Mouse (Mus musculus) naive thymus-derived CD4-positive, alpha-beta T cell, adult 2 months (primary cell): ENCODE data around the gene Nkx2-3.

Source experiments
- DNase-seq: peaks from one replicate; pipeline ENCODE4 v3.0.0-alpha.2; 2011; ENCODE audit warnings: low read depth

Gene Nkx2-3

DNA sequence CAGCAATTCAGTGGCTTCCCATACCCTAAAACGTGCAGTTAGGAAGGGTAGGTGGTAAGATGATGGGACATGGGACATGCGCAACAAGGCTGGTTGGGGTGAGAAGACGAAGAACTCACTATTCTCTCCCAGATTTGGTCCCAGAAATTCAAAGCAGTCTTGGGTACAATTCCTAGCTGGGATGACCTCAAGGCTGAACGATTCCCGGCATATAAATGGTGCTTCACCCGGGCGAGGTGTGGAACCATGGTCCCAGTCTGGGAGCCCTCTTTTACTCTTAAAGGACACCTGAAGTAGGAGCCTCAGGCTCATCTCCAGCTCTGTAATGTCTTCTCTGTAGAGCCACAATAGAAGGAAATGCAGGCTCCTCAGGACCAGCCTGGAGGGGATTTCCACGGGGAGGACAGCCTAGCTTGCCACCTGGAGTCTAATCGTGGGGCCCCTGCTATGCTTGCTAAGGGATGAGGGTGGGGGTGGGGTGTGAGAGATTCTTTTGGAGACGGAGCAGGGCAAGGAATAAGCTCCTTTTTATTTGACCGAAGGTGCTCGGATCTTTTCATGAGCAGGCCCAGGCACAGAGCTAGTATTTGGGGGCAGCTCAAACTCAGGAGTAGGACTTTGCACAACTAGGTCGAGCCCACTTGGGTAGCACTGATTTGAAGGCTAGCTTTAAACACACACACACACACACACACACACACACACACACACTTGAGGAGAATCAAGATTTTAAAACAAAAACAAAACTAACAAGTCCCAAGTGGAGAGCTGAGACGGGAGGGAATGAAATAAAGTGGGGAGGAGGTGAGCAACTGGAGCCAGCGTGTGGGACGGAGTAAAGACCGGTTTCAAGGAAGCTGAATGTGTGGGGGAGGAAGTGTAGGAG lies 6.2 kb upstream of the Nkx2-3 start:
- no peak for DNase-seq

DNA sequence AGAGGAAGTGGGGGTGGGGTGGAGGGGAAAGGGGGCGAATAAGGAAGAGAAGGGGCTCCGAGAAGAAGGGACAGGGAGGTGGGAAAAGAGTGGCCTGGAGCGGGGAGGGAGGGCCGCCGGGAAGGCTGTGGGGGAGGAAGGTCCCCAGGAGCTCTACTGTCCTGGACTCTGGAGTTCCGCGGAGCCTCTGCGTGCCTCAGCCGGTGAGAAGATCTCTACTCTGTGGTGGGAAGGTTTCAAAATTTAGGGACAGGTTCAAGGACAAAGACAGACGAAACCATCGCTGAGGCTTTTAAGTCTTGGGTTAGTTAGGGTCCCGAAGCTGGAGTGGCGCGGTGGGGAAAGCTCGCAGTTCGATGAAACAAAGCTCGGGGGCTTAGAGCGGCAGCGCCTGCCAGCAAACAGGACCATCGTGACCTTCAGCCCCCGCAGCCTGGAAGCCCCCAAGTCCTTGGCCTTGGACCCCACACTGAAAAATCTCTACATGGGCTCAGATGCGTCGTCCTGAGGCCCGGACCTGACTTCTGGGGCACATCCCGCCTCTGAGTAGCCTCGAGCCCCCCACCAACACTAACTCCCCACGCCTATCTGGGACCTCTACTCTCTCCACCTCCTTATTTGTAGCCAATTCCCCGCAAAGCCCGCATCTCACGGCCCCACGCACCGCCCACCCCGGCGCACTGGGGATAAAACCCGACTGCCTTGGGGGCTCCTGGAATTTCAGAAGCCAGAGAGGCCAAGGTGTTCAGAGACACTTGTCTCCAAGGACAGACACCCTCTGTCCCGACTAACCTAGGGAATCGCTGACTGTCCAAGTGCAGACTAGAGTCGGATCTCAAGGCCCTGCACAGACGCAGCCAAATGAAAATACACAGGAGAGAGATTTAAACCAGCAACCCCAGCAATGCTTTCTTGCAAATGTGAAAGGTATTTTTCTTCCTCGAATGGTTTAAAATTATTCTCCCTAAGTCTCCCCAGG lies 5.3 kb upstream of the Nkx2-3 start:
- DNase-seq: no peak

DNA sequence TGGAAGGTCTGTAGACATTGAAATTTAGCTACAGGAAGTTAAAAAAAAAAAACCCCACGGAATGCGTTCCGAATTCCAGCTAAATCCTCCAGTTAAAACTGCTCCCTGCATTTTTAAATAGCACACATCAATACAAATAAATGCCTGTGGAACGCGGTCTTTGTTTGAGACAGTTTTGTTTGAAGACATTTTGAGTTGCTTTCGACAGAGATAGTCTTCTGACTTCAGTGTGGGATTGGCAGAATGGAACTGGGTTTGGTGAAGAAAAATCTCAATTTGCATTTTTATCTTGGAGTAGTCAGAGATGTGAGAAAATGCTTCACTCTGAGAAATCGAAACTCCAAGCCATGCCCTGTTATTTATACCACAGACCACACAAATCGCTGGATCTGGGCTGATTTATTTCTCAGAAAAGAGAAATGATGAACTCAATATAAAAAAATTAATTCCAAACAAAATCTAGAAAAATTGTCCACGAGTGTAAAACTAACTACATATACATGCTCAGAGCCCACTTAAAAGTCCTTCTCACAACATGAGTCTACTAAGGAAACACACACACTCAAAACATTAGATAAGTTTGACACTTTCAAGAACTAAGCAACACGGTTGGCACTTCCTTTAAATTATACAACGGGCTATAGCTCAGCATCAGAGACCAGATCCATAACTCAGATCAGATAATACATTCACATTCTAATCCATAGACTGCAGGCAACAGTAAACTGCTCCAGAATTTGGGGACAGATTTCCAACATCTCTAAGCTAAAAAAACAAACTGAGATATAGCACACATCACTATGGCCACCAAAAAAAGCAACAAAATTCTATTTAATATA lies 4.1 kb upstream of the Nkx2-3 start:
- no peak for DNase-seq

DNA sequence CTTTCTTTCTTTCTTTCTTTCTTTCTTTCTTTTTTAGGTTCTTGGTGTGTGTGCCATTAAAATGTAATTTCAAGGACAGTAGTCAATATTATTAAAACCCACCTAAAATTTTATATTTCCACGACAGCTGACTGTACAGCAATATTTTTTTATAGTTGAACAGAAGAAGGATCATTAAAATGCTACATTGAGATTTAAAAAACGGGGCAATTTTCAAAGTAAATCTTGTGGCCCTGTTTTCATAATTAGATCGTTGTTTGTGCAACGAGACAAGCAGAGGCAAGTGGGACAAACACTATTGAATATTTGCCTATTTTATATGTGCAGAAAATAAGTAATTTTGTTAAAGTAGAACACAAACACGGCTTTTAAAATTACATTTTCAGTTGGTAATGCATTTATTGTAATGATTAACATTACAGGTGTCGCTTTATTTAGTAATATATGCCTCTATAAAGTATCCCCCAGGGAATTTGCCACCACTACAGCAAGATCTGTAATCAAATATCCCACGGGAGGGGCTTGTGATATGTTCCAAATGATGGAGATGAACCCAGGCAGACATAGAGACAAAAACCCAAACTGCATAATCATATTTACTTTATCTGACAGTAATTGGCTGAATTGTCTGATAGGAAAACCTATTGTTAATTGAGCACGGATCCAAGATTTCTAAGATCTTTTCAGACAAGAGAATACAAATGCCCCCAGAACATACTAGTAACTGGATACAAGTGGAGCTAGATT lies 3.2 kb upstream of the Nkx2-3 start:
- DNase-seq: no peak

DNA sequence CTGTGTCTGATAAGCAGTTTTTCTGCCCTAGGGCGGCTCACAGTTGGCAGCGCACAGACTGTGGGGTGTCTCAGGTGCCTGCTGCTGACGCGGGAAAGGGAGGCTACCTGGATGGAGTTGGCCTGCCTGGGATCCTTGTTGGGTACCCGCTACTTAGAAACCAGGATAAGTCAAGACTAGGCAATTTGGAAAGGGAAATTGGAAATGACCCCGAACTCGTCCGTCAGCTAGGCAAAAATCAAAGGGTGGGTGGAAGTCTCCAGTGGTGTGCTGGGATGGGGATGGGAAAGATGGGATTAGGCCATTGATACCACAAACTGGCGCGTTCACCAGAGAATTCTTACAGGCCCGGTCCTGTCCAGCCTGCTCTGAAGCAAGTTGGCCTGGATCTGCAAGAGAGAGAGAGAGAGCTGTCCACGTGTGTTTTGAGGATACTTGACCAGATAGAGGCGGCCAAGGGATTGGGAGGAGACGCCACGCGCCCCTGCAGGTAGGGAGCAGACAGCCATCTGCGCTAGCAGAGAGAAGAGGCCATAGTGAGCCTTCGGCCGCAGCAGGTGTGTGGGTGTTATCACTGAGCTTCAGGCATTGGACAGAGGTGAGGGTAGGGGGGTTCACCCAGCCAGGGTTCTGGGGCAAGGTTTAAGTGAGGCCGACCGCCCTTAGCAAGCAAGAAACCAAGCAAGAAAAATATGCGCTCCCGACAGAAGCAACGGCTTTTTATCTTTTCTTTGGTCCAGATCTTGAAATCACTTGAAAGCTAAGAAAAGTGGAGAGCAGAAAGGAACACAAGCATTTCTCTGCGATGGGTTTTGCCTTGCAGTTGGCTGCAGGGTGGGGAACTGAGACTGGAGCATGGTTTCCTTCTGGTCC lies 2.4 kb upstream of the Nkx2-3 start:
- no peak for DNase-seq

DNA sequence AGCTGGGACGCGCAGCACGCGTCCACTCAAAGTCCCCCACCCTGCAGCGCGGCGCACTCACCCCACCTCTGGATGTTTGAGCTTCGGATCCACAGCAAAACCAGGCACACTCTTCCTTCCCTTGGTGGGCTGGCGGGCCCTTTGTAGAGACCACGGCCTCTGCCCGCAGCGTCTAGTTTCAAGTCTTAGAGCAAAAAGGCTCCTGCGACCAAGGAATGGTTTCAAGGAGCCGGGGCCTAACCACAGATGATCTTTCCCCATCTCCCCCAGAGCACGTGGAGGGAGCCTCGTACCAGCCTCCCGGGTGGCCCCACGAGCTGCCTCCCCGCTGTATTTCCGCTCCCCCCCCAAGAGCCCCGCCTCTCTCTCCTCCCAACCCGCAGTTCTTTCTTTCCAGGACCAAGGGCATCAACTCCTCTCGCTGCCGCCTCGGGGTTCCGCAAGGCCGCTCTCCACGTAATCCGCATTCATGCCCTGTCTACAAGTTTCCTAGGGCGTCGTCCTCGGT lies 1.7 kb upstream of the Nkx2-3 start:
- DNase-seq: no peak

DNA sequence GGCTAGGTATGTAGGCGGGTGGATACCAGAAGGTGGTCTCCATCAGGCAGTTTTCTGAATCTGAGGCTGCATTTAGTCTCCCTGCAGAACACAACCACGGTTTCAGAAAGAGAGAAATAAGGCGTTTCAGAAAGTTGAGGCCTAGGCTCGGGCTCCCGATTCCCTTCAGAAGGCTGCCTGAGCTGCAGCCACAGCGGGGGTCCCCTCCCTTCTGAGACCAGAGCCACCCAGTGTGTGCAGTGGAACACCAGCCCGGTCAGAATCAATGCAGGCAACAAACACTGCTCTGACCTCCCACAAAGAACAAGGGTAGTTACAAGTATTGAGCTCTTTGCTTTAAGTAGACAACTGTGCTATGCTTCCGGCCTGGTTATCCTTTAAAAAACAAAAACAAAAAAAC lies 1.0 kb upstream of the Nkx2-3 start:
- DNase-seq: no peak

DNA sequence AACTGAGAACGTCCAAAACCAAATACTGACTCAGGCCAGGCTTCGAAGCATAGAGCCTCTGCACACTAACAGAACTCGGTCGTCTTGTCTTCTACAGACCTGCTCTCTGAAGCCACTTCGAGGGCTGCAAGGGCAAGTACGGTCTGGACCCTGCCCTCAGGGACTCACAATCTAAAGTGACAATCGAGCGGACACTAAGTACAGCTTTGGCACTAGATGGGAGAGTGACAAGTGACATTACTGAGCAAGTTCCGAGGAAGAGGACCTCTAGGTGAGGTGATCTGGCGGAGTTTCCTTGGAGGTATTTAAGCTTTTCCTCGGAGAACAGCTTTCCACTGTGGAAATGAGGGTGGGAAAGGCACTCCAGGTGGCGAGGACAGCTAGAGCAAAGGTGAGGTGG lies 564 bp upstream of the Nkx2-3 start:
- DNase-seq: no peak

DNA sequence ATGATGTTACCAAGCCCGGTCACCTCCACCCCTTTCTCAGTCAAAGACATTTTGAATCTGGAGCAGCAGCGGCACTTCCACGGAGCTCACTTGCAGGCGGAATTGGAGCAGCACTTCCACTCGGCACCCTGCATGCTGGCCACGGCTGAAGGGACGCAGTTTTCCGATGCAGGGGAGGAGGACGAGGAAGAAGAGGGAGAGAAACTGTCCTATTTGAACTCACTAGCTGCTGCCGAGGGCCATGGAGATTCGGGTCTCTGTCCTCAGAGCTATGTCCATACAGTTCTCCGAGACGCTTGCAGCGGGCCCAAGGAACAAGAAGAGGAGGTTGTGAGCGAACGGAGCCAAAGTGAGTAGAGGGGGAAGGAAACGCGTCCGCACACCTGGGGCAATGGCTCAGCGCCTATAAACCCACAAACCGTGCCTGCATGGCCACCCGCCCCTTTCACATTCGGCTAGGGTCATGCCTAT lies 411 bp downstream of the Nkx2-3 start:
- no peak for DNase-seq

DNA sequence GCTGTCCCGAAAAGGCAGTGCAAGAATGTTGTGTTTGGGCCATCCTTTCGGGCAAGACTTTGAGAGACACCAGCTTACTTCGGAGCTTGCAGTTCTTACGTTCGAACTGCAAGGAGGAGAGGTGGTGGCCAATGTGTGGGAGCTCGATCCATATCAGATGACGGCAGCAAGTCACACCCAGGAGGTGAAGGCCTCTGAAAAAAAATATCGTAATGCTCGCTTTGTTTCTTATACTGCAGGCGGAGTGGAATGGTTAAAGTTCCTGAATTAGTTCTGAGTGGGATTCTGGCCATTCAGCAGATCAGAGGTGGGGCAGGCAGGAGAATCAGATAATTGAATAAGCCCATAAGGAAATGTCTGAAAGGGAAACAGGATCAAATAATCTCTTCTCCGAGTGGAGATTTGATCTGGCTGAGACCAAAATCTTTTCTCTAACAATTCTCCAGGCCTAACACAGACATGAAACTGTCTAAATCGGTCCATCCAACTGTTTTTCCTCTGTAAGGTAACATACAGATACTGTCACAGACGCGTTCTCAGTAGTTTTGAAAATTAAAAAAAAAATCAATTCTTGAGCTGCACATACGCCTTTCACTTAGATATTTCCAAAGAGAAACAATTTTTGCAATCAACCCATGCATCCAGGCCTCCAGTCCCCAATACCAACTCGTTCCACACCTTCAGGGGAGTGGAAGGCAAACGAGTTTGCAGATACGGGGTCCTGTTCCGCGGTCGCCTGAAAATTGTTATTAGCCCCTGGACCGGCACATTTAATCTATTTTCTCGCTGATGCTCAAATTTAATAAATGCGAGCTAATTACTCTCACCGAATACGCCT lies 1.4 kb downstream of the Nkx2-3 start:
- no peak for DNase-seq

DNA sequence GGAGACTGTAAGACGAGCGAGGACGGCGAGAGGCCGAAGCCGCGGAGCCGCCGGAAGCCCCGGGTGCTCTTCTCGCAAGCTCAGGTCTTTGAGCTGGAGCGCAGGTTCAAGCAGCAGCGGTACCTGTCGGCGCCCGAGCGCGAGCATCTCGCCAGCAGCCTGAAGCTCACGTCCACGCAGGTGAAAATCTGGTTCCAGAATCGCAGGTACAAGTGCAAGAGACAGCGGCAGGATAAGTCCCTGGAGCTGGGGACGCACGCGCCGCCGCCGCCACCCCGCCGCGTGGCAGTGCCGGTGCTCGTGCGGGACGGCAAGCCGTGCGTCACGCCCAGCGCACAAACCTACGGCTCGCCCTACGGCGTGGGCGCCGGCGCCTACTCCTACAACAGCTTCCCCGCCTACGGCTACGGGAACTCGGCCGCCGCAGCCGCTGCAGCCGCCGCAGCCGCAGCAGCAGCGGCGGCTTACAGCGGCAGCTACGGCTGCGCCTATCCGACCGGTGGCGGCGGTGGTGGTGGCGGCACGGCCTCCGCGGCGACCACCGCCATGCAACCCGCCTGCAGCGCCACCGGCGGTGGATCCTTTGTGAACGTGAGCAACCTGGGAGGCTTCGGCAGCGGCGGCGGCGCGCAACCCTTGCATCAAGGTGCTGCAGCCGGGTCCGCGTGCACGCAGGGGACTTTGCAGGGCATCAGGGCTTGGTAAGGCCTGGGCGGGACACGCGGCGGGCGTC lies 2.4 kb downstream of the Nkx2-3 start:
- DNase-seq: peak; percentile 38

DNA sequence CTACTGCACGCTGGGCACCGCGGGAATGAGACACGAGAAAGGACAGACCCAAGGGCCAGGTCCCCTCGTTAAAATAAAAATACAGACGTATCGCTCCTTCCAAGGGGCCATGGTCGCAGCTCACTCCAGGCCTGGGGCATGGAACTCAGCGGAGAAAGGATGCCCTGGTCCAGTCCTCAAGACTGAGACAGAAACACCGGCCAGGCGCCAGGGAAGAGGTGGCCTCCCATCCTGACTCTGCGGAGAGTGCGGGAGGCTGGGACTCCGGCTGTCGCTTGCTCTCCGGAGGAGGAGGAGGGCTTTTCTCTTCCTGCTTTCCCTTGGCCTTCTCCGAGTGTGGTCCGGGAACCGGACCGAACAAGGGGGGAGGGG lies 2.9 kb downstream of the Nkx2-3 start:
- DNase-seq: no peak

DNA sequence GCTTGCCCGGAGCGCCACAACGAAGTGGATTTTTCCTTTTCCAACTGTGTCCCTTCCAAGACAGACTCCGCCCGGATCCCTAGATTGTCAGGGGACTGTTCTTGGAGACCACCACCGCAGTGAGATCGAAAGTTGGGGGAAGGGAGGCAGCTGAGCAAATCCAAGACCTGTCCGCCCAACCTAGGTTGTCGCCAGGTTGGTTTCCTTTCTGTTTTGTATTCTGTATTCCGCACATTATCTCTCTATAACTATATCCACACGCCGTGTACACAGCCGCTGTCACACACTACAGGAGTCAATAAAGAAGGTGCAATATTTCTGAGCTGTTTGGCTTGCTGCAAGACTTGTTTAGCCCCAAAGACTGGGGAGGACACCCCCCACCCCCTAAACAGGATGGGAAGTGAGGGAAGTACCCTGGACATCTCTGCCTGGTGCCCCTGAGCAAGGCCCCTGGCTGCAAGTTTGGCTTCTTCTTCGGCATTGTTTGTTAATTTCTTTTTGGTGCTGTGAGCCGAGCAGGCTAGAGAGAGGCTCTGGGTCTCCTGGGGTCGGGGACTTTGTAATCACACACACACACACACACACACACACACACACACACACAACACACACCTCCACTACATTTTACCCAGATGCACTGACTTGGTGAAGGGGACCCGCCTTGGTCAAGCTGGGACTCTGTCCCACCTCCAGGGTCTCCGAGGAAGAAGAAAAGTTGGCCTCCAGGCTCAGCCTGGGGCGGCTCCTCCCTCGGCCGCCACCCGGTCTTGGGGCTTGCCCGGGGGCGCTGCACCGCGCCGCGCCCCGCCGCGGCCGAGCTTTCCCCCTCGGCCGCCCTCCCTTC lies 3.7 kb downstream of the Nkx2-3 start:
- DNase-seq: no peak

DNA sequence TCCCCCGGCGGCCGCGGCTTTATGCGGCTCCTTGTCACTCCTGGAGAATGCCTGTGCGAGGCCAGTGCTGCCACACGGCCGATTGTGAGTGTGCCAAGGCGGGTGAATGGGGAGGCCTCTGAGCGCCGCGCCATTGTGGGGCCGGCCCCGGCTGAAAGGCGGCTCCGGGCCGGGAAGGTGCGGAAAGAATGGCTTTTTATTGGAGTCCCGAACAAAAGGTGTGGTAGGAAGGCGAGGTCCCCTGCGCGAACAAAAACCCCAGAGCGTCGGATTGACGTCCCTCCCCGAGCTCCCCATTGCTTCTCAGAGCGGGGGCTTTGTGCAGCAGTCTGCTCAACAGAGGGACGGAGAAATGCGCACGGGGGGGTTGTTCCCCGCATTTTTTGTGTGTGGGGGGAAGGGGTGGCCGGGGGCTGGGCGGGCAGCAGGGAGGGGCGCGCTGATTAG lies 4.3 kb downstream of the Nkx2-3 start:
- no peak for DNase-seq

DNA sequence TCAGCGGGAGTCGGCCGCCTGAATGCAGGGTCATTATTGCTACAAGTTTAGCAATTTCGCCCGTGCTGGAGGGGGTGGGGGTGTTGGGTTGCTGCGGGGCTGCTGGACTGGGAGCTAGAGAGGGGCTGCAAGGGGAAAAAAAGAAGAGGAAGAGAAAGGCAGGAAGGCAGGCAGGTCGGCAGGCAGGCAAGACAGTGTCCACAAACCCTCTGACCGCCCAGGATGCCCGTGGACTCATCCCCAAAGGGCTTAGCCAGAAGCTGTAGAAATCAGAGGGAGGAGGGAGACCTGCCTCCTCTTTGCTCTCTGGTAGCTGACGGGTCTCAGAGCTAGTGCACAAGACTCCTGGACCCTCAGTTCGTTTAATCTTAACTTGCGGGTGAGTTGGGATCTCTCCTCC lies 4.8 kb downstream of the Nkx2-3 start:
- DNase-seq: no peak

DNA sequence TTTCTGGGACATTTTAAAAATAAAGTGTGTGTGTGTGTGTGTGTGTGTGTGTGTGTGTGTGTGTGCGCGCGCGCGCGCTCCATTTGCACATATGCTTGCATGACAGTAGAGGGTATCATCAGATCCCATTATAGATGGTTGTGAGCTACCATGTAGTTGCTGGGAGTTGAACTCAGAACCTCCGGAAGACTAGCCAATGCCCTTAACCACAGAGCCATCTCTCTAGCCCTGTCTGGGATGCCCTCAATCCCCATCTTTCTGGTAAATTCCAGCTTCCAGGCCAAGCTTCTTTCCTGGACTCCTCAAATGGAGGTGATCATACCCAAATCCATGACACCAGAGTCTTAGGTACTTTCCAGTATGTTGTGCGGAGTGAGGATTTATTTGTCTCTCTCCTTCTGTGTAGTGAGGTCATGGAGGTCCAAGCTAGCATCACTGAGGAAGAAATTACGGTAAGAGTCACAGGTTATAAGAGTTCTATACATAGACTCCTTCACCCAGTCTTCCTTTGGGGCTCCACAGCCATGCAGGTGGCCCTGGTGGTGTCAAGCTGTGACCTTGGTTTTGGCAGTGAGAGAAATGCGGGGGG lies 5.7 kb downstream of the Nkx2-3 start:
- DNase-seq: no peak

DNA sequence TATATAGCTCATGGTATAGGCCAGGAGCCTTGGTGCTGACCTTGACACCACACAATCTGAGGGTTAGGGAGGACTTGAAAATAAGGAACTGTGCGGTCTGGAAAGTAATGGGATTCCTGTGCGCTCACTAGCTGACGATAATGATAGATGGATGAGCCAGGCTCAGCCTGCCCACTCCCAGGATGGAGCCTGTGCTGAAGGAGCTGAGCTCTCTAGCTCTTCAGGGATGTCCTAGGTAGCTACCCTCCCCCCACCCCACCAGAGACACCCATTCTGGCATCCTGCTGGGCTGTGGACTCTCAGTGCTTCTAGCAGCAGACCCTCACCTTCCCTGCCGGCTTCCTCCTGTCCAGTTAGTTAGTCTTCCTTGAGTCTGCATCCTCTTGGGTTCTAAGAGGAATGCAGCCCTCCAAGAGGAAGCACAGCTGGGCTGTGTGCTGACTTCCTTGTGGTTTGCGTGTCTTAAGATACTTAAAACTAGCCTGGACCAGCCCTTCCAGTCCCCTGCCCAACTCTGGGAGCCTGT lies 6.4 kb downstream of the Nkx2-3 start:
- DNase-seq: no peak
